Mouse (Mus musculus) C2C12 (cell line): ENCODE measurements at regions not wholly inside any gene's neighbourhood (a gene's known extent, or its start where the extent isn't known, plus 50 kb on each side); places are given as distances from the start of the nearest gene placed in this dataset.

Experiments
- CEBPB ChIP-seq: IDR thresholded peaks from one replicate; pipeline ENCODE4 v1.6.1; 2011; ENCODE audit warnings: low read depth, mild to moderate bottlenecking, control low read depth, moderate library complexity
- CTCF ChIP-seq: IDR thresholded peaks from one replicate; pipeline ENCODE4 v1.5.1; 2011; ENCODE audit not compliant: control insufficient read depth, insufficient read depth, insufficient read length
- FOSL1 ChIP-seq: IDR thresholded peaks from one replicate; pipeline ENCODE4 v1.8.0; 2011; ENCODE audit warnings: mild to moderate bottlenecking, low read length; ENCODE audit not compliant: poor library complexity, insufficient read depth, severe bottlenecking
- MAX ChIP-seq: IDR thresholded peaks from one replicate; pipeline ENCODE4 v1.6.1; 2011; ENCODE audit warnings: mild to moderate bottlenecking, control low read depth
- MYOD1 ChIP-seq: IDR thresholded peaks from one replicate; pipeline ENCODE4 v1.6.1; 2011; ENCODE audit warnings: low read depth; ENCODE audit not compliant: control insufficient read depth, insufficient read length
- MYOG ChIP-seq: IDR thresholded peaks from one replicate; pipeline ENCODE4 v1.6.1; 2011; ENCODE audit not compliant: control insufficient read depth, insufficient read length; ENCODE audit errors: extremely low read depth
- USF1 ChIP-seq: IDR thresholded peaks from one replicate; pipeline ENCODE4 v1.6.1; 2011; ENCODE audit warnings: low read depth, mild to moderate bottlenecking, control low read depth, moderate library complexity

- TF ChIP-seq CTCF (no peak), MYOD1 (peak; percentile 69), USF1 (no peak), MYOG (no peak), FOSL1 (no peak), MAX (no peak), CEBPB (peak; percentile 83)
Measured at GRCm38 (mm10) chr13:91372130-91372875, 87.8 kb upstream of the Ssbp2 start.
